Mouse (Mus musculus) cerebral cortex, adult 2 months (tissue): ENCODE results near the gene Slc22a20.

Source experiments
- WGBS: fragments of 180-500 bp; shearing (Covaris S2); methylation state at CpG from one replicate; pipeline ENCODE4 v1.1.7; 2018; 5-methylcytosine and 5-hydroxymethylcytosine counted together

Slc22a20 gene

DNA sequence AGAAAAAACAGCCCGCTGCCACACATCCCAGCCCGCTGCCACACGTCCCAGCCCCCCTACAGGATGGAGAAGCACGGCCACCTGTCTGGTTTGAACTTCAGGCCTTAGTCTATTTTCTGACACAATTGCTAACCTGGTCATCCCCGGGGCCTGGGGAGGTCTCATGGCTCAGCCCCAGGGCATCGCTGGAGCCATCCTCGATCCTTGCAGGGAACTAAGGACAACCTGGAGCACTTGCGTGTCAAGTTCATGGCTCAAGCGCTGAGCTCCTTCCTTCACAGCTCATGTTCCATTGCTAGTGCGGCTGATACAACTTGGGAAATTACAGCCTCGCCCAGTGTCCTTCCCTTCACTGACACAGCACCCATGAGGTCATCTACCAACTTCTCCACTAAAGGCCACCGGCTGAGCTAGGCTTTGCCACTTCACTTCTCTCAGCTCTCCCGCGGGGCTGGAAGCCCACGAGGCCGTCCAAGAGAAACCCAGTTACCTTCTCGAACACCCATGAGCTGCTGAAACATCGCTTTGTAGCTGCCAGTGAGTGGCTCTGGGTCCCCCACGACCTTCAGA, 32.7 kb downstream of the Slc22a20 start:
- 94% methylated on average over 19 of the region's 19 CpGs for WGBS

DNA sequence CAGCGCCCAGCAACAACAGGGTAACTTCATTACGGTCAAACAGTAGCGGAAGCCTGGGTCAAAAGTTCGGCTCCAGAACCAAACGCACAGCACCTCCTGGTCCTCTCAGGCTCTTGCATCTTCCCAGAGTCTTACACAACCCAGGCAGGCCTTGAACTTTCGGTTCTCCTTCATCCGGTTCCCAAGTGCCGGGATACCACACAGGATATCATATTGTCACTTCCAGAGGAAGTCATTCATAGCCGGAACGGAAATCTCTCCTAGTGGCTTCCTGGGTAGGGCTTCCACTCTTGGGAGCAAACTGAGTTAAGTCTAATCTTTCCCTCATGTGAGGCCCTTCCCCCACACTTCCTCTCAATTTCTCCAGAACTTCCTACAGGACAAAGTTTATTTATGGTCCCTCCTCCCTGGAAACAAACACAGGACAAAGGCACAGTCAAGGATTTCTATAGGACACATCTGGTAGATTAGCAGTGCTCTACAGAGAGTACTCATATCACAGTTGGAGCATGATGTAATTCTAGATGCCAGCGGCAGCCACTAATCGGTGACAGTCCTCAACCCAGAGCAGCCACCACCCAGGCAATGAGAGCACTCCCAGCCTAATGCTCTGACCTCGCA, 33.8 kb downstream of the Slc22a20 start:
- WGBS: 84% methylated on average over 13 of the region's 13 CpGs

DNA sequence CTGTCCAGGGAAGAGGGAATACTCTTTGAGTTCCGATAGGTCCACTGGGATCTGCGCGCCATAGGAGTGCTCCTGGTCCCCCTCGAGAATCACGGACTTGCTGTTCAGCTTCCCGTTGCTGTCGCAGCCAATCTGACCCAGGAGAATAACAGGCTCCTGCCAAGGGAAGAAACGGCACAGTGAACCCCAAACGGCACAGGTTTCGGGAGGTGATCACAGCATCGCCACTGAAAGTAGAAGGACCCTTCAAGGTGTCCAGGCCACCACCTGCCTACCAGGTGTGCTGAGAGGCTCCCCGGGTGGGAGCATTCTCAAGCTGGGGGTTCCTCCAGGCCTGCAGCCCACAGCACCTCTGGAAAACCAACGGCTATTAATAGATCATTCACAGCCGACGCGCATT, 34.3 kb downstream of the Slc22a20 start:
- WGBS: 87% methylated on average over 16 of the region's 16 CpGs

DNA sequence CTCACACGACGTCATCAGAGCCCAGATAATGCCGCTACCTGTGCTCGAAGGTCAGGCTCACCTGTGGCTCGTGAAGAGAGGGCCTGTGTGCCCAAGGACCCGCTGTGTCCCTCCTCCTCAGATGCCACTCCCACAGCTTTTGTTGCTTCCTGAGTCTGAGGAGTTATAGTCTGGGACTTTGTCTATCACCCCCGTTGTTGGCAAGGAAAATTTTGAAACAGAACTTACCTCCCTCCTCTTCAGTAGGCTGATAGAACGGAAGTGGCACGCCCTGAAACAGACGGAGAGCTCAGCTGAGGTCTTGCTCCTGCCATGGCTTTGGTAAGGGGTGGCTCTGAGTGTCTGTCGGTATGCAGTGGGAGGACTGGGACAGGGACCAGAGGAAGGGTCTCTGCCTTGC, 35.7 kb downstream of the Slc22a20 start:
- WGBS: 94% methylated on average over 11 of the region's 11 CpGs

DNA sequence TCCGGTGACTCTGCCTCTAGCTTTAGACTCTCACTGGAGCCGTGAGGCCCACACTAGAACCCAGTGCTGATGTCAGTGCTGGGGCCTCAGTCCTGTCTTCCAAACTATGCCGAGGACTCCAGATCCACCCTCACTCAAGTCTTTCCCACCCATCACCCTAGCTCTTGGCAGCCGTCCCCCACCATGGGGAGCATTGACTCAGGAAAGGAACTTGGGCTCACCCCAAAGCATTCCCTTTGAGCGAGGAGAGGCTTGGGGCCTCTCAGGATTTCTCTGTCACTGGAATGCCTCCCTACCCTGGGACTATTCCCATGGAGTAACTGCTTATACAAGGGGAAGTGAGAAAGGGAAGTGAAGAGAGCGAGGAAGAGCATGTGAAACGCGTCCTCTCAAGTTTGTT, 40.1 kb downstream of the Slc22a20 start:
- WGBS: 65% methylated on average over 8 of the region's 8 CpGs

DNA sequence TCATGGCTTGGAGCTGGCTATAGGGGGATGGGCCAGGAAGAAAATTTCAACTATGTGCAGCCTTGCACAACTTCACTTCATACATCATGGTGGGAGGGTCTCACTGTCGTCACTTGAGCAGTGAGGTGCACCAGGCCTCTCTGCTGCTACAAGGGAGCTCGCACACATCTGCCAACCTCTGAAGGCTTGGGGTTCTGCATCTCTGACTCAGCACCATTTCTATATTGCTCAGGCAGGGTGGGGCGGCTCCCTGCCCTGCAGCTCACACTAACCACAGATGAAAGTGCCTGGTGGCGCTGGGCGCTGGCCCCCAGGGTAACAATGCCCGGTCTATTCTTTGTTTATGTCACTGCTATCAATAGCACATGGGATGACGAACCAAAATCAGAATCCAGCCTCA, 40.9 kb downstream of the Slc22a20 start:
- WGBS: 71% methylated on average over 7 of the region's 7 CpGs

DNA sequence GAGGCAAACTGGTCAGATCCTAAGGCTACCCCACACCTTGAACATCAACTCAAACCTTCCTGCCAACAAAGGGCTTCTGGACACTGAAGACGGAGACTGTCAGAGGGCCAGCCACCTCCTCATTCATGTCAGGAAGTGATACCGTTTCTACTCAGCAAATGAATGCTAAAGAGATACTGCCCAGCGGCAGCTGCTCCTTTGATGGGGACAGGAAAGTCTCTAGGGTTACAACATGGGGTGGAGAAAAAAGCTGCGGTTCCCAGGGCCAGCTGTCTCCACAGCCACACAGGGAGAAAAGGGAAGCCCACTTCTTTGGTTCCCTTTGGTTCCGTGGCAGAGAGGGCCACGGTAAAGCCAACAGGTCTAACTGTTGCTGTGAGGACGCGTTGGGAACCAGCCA, 41.8 kb downstream of the Slc22a20 start:
- 57% methylated on average over 8 of the region's 8 CpGs for WGBS

DNA sequence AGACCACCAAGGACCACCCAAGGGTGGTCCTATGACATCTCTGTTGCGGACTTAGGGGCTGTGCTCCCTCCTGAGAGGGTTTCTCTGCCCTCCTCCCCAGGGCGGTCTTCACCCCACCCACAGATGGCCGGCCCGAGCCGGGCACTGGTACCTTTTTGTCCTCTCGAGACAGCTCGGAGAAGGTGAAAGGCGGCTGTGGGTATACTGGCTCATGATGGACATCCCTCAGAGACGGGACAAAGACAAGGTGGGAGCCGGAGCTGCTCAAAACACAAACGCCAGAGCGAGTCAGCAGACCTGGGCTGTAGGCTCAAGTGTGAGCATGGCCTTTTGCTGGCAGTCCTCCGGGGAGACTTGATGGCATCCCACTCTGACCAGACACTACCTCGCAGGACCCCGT, 42.5 kb downstream of the Slc22a20 start:
- 96% methylated on average over 15 of the region's 15 CpGs for WGBS

DNA sequence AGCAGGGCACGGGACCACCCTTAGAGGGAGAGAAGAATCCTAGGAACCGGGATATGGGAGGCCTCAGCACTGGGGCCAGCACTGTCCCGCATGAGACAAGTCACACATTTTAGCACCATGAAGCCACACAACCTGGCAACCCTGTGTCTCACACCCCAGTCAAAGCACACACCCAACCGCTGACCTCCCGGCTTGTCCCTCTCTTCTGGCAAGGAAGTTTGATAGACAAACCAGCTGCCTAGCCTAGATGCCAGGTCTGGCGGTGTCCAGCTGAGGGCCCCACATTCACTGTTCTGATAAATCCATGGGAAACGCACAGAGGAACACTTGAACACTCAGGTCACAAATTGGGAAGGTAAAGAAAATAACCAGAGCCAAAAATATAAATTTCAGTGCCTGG, 43.4 kb downstream of the Slc22a20 start:
- WGBS: 87% methylated on average over 7 of the region's 7 CpGs

DNA sequence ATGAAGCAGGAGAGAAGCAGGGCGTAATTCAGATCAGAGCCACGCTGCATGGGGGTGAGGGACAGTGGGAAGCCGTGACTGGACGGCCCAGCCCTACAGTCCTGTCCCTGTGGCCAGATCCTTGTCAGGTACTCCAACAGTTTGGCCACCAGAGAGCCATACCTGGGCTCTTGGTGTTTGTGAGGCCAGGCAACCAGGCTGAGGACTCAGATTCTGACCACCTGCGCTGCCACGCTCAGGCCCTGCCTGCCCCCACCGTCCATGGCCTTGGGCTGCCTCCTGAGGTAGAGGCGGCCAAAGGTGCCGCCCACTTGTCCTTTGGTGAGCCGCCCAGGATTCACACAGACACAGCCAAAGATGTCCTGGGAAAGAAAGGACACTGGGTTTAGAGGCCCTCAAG, 45.3 kb downstream of the Slc22a20 start:
- 84% methylated on average over 10 of the region's 10 CpGs for WGBS

DNA sequence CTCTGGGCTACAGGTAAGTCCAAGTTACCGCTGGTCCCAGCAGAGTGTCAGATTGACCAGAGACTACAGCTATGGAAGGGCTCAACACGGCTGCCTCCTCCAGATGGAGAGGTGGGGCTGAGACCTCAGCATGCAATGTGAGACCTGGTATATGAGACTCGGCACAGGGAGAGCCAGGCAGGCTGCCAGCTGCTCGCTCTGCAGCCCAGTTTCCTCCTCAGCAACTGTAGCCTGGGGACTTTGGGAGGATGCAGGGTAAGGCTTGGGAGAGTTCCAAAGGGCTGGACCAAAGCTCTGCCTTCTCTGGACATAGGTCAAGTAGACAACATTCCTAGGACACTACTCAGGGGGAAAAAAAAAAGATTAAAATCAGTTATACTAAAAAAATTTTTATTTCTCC, 45.8 kb downstream of the Slc22a20 start:
- WGBS: 41% methylated on average over 4 of the region's 4 CpGs

DNA sequence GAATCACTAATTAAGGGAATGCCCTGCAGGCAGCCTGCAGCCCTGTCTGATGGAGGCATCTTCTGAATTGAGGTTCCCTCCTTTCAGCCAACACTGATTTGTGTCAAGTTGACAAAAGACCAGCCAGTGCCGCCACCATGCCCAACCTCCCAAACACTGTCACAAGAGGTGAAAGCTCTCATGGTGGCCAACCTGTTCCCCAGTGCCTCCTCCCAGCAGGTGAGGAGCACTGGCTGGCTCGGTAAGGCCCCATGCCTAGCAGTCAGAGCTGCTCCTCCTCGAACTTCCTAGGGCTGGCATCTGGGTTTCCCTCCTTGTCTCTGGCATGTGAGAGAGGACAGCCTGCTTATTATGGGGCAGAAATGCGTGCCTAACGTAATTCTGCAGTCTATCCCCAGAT, 46.2 kb downstream of the Slc22a20 start:
- WGBS: 72% methylated on average over 5 of the region's 5 CpGs

DNA sequence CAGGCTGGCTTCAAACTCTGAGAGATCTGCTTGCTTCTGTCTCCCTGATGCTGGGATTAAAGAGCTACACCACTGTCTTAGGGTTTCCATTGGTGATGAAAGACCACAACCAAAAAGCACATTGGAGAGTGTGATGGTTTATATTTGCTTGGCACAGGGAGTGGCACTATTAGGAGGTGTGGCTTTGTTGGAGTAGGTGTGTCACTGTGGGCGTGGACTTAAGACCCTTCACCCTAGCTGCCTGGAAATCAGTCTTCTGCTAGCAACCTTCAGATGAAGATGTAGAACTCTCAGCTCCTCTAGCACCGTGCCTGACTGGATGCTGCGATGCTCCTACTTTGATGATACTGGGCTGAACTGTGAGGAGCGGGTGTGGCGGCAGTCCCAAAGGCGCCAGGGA, 47.4 kb downstream of the Slc22a20 start:
- WGBS: 95% methylated on average over 6 of the region's 6 CpGs

DNA sequence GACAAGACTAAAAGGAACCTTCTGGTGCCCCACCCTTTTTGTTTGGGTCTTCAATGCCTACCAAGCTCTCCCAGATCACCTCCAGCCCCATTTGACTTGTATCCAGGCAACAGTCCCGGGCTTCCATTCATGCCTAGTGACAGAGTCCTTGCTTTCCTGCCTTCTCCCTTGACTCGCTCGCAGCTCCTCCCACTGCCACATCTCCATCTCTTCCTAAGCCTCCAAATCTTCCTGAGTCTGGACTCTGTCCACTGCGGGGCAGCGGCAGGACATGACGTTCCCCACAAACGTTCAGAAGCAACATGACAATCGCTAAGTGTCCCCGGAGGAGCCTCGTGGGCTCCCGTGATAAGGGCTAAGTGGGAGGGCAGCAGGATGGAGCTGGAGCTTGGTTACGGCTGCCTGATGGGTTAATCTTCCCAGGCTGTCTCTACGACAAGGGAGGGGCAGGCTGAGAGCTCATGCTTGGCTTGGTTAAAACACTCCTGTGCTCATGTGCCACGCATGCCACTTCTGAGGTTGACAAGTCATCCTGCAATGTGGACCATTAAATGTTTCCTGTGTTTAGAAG, 48.0 kb downstream of the Slc22a20 start:
- 28% methylated on average over 14 of the region's 14 CpGs for WGBS

DNA sequence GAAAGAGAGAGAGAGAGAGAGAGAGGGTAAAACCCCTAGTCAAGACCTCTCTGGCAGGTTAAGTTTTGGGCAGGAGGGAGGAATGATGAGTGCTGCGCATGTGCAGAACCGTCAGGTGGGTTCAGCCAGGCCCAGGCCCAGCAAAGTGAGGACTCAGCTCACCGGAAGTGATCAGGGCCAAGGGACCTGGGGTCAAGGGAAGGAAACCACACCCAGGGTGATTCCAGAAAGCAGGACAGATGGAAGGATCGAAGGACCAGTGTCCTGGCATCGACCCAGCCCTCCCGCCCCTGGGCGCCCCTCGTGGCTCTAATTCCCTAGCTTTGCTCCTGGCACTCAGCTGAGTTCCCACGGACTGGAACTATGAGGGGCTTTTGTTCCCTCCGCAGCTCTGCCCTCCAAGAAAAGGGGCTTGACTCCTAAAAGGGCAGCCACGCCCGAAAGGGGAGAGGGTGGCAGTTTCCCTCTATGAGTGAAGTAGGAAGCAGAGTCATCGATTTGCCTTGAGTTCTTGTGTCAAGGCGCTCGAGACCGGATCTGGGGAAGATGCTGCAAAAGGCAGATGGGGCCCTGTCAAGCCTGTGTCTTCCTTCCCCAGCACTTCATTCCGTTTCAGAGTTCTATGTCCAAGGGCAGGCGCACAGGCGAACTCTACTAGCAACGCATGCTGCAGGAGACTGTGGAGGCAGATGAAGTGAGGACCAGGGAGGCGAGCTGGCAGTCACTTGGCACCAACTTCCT, 48.7 kb downstream of the Slc22a20 start:
- WGBS: 50% methylated on average over 21 of the region's 21 CpGs

DNA sequence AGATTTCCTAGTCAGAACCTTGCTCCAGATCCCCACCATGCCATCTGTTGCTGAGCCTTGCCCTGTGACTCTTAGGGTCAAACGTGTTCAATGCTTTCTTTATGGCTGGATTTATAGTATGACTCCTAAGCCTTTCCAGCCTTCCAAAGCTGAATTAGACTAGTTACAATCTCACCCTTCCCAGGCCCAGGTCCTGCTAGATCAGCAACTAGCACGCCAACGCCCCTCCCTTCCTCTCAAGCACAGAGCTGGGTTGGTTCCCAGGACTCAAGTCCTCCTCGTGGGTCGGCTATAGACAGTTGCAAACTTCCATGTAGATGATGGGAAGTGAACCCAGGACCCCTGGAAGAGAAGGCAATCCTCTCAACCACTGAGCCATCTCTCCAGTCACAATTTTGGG, 50.3 kb downstream of the Slc22a20 start:
- 76% methylated on average over 5 of the region's 5 CpGs for WGBS

DNA sequence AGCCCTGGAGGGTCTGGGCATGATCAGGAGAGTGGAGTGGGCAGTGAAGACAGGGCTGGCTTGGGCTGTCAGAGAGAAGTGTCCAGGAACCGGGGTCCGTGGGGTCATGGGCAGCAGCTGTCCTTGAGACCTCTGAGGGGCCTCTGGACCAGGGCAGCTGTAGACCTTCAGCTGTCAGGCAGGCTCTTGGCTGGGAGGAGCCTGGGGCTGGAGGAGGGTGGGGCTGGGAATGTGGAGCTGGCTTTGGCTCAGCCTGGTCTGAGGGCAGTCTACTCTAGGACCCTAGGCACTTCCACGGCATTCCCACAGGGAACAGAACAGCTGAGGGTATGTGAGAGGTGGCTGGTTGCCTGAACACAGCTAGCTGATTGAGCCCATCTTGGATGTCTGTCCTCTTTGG, 50.7 kb downstream of the Slc22a20 start:
- 73% methylated on average over 3 of the region's 3 CpGs for WGBS

DNA sequence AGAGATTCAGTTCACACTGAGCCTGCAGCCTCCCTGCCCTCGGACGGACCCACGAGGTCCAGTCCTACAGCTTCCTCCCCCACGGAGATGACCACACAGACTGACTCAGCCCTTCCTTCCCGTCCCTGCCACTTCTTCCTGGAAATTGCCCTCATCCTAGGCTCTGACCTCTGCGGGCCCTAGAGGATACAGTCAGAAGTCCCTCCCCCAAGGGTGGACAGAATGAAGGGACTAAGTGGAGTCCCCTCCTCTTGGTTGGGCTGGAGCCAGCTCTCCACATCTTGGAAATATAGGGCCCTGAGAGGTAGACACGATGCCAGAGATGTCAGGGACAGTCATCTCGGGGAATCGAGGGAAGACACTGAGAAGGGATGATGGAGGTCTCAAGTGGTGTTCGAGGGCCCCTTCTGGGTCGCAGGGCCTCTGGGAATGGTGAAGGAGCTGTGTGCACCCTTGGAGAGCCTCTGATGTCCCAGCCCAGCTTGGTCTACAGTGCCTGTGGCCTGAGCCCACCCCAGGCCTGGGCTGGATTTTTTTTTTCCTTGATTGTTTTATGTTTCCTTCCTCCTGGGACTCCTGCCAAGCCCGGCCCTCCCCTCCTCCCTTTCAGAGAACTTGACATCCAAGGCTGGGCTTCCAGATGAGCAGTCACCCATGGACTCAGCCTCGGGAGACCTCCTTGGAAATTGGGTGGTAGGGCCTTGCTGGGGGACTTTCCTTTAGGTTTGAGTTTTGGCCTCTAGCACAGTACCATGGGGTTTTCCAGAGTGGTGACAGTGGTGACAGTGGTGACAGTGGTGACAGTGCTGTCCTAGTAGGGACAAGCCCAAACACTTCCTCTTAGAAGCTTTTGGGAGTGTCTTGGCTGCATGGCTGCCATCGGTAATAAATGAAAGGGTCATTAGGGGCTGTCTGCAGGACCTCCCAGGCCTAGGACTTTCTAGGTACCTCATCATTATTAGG, 56.0 kb downstream of the Slc22a20 start:
- WGBS: 65% methylated on average over 14 of the region's 14 CpGs

DNA sequence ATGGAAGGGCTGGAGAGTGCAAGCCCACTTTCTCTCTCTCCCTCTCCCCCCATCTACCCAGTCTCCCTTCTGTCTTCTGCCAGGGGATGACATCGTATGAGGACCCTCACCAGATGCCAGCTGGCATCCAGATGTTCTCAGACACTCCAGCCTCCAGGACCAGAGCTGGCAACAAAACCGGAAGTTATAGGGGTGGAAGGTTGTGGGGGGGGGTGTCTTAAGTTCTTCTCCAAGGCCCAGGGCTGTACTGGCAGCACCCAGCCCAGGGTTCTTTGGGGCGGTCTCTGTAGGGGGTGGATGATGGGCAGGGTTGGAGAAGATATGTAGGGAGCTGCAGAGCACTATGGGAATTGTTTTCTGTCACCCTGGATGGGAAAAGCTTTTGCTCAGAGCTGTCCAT, 57.4 kb downstream of the Slc22a20 start:
- WGBS: 65% methylated on average over 3 of the region's 3 CpGs

DNA sequence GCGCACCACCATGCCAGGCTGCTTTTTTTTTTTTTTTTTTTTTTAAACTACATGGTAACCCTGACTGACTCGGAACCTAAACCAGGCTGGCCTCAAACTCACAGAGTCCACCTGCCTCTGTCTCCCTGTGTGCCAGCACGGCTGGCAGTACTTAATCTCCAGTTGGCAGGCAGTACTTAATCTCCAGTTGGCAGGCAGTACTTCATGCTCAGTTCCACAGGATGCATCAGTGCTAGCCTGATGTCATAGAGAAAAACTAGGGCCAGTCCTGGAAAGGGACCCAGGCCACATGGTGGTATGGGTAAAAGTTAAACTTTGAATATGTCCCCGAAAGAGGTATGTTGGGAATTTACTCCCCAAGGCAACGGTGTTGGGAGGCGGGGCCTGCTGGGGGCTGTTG, 57.8 kb downstream of the Slc22a20 start:
- 73% methylated on average over 6 of the region's 6 CpGs for WGBS

DNA sequence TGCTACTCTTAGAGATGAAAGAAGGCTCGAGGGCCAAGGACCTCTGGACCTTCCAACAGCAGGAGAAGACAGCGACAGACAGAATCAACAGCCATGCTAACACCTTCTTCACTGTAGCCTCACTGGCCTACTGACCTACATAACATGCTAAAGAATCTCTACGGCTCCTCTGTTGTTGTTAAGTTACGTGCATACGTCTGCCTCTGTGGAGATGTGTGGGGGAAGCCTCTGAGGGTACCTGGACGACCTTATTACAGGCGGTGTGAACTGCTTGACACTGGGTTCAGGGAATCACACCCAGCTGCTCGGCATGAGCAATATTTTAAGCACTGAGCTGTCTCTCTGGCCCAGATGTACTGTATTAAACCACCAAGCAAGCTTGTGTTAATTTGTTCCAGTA, 58.4 kb downstream of the Slc22a20 start:
- 76% methylated on average over 8 of the region's 8 CpGs for WGBS

DNA sequence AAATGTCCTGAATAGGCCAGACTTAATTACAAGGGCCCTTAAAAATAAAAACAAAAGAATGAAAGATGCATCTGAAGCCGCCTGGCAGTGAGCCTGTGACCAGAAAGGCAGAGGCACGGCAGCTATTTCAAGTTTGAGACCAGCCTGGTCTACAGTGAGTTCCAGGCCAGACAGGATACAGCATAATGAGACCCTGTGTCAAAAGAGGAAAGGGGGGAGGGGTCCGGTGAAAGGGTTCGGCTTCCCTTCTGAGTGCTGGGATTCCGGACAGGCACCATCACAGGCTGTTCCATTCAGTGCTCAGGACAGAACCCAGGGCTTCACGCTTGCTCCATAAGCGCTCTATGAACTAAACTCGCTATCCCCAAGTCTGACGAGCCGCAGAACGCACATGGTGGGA, 58.9 kb downstream of the Slc22a20 start:
- WGBS: 70% methylated on average over 11 of the region's 11 CpGs
